Mouse (Mus musculus) lung, postnatal 10 days (tissue): ENCODE results near the gene Ube2v1.

Source experiments
- DNase-seq: peaks from one replicate; pipeline ENCODE4 v3.0.0; 2021

Ube2v1 gene

DNA sequence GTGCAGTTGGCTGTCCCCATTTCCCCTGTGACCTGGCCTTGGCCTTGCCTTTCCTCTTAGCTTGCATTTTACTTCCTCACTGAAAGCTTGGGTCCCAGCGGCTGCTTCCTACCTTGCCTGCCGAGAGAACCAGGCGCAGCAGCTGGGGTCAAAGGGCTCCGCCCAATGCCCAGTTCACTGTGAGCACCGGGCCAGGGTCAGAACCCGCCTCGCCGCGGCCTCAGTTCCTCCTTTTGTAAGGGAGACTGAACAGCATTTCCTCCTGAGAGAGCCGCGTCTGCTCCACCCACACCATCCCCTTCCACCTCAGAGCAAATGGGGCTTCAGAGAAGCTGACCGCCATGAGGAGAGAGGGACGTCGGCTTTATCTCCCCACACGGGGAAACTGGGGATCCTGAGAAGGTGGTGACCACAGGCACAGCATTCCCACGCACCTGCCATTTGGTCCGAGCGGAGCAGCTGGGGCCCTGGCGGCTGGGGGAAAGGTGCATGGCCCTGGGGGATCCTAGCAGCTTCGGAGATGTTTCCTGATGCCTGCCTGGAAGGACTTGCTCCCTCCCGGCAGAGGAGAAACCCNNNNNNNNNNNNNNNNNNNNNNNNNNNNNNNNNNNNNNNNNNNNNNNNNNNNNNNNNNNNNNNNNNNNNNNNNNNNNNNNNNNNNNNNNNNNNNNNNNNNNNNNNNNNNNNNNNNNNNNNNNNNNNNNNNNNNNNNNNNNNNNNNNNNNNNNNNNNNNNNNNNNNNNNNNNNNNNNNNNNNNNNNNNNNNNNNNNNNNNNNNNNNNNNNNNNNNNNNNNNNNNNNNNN lies 42.9 kb downstream of the Ube2v1 start:
- peak; percentile 80 for DNase-seq

DNA sequence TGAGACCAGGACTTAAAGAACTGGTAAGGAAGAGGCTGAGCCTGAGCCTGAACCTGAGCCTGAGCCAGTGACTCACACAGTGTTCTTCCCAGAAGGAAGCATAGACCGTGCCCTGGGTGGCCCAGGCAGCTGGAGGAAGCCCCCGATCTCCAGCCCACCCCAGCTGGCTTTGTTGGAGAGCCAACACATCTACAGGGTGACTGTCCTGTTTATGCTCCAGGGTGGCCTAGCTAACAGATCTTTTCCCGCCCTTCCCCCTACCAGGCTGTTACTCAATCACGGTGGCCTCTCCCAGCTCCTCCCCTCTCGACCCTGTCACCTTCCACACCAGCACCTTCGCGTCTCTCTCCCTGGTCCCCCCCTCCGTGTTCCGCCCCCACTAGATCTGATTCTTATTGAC lies 44.9 kb downstream of the Ube2v1 start:
- DNase-seq, result peak; percentile 86

DNA sequence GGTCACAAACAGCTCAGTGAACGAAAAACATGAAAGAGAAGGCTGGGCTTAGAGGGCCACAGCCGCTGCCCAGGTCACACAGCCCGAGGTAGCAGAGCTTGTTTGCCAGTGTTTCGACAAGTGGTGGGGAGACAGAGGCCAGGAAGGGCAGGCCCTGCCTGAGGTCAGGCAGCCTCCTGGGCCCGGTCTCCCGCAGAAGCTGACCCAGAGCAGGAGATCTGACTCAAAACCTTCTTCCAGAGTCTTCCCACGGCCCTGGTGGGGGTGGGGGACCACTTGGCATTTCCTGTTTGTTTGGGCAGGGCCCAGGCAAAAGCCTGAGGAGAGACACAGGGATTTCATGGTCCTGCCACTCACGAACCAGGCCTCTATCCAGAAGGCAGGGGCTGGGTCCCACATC lies 45.9 kb downstream of the Ube2v1 start:
- peak; percentile 92 for DNase-seq

DNA sequence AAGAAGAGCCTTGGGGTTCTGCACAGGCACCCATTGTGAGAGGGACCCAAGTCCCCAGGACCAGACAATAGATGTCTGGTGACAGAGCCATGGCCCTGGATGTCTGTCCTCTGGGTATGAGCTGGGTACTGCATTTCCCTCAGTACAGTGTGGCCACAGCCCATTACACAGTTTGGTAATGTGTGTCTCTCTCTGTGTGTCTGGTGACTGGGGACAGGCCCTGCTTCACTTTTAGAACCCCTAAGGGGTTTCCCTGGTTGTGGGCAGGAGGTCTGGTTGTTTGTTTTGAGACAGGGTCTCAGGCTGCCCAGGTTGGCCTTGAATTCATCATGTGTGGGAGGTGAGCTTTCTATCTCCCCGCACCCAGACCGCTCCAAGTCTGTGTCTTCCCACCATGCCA lies 46.6 kb downstream of the Ube2v1 start:
- DNase-seq, result no peak

DNA sequence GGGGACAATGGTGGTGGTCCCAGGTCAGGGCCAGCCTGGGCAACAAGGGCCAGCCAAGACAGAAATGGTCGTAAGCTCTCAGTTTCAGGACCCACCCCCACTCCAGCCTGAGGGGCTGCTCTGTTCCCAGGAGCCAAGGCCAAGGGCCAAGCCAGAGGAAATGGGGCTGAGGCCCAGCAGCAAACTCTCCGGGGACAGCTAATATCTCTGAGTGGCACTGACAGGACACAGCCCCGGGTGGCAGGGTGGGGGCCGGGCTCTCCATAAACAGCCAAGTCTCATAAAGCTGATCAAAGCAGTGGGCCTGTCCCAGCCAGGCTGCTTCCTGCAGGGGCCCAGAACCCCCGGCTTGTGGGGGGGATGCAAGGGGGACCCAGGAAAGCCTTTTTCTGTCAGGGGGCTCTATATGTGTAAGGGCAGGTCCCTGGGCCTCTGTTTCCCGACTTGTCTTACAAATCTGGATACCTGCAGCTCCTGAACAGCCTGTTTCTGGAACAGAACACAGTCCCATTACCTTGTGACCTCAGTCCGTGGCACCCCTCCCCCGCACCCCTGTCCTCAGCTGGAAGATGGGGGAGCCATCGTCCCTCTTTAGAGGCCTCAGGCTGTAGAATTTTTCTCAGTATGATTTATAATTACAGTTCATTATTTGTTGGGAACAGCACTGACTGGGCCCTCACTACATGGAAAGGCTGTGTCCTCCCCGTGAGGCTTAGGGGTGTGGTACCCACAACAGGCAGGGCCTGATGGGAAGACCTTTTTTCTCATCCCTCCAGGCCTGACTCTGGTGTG lies 48.5 kb downstream of the Ube2v1 start:
- peak; percentile 89 for DNase-seq

DNA sequence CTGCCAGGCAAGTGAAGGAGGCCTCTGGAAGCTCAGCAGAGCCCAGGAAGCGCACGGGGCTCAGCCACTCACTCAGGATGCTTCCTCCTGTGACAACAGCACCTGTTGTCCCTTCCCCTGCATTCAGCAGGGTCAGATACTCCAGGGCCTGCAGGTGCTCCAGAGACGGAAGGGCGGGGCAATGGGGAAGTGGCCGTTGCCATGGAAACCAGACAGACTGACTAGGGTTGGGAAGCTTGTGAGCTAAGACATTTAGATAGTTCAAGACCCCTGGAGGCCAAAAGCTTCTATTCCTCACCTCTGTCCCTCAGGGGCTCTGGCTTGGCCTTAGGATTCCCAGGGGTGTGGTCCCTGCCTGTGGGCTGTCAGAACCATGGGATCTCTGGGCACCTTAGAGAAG lies 53.4 kb downstream of the Ube2v1 start:
- no peak for DNase-seq

DNA sequence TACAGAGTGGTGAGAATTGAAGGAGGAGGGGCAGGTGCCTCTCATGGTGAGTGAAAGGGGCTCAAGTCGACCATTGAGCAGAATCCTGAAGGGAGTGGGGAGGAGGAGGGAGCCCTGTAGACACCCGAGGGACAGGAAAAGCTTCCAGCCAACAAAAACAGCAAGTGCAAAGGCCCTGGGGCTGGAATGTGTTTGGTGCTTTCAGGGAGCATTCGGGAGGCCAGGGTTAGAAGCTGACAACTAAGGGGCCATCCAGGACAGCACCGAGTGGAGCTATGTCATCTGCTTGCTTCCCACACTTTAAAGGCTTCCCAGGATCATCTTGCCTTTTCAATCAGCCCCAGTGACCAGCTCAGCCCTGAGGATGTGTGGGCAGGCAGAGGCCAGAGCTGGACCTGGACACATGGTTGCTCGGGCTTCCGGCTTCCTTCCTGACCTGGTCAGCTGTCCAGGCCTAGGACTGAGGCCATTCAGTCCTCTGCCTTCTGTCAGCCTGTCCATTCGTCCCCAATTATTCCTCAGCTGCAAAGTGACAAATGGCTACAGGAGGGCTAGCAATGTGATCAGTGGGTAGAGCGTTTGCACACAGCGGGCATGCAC lies 54.6 kb downstream of the Ube2v1 start:
- DNase-seq, result no peak

DNA sequence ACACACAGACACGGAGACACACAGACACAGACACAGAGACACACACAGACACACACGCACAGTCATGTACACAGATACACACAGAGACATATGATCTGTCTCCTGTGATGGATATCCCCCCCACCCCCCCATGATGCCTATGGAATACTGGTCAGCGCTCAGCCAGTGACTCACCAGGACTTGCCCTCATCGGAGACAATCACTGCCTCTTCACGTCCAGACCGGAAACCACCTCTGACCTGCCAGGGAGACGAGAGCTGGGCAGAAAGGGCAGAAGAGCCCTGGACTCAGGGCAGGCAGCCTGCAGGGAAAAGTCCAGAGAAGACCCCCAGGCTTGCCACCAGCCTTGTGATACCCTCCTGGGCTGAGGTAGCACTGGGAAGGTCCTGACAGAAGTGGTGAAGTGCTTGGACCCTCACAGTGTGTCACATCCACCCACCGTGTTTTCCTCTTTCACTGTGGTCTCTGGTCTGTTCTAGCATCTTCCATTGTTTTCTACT lies 55.7 kb downstream of the Ube2v1 start:
- DNase-seq, result no peak

DNA sequence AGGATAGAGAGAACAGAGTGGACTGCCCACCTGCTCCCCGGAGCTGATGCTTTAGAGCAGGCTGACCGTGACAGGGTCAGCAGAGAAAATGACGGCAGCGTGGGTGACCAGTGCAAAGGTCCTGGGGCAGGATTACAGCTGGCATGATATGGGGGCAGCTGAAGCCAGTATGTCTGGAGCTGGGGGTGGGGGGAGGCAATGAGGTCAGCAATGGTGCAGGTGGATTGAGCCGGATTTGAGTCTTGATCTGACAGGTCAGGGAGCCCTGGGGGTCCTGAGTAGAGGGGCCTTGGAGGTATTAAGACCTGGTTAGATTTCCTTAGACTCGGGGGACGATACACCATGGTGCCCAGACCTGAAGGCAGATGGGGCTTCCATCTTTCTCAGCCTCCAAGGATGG lies 56.3 kb downstream of the Ube2v1 start:
- no peak for DNase-seq

DNA sequence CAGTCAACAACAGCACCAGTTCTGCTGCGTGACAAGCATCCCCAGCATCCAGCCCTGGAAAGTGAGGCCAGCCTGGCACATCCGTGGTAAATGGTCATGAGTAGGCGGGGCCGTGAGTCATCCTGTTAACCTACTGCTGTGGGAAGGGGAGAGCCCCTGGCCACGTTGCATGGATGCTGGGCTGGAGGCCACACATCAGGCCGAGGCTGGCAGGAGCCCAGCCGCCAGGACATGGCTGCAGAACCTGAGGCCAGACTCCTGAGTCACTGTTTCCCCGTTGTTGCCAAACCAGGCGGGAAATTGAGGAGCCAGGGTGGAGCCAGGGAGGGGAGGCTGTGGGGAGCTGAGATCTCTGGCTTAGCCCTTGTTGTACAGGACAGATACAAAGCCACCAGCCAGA lies 57.1 kb downstream of the Ube2v1 start:
- DNase-seq, result peak; percentile 67

DNA sequence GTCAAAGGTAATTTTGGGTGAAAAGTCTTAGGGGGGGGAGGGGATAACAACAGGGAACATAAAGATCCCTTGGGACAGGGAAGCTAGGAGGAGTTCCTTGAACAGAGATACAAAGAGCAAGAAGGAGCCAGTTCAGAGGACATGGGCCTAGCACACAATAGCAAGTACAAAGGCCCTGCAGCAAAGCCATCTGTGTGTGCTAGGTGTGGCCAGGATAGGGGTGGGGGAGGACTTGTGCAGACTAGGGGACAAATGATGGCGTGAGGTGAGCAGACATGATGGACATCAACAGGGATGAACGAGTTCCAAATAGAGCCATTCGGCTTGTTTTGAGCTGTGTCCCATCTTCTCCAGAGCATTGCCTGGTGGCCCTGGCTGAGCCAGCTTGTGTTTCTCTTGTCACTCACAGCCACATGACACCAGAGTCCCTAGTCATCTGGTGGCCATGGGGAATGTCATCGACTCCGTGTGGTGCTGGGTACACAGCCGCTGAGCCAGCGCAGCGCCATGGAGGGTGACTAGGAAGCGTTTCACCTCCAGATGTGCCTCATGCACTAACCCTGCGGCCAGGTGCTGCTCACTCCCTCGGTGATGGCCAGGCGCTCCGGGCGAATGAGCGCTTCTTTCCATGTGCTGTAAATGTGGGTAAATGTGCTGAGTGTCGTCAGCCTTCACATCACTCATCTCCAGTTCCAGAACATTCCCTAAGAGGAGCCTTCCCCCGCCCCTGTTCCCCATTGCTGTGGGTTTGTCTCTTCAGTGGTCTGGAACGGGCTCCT lies 60.3 kb downstream of the Ube2v1 start:
- DNase-seq, result no peak

DNA sequence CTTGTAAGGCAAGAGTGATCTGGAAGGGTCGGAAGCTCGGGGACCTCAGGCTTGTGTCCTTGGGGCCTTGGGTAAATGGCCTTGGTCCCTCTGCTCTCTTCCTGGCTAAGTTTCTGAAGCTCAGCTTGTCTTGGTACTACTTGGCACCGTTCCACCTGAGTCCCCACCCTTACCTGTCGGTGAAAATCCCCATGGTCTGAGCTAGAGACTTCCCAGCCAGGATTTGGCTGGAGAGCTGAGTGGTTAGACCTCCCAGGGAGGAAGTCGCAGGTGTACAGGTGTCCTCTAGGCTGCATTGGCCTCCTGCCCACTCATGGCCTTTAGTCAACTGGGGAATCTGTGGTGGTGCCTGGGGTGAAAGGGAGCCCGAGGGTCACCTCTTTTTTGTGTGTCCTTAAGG lies 61.1 kb downstream of the Ube2v1 start:
- no peak for DNase-seq

DNA sequence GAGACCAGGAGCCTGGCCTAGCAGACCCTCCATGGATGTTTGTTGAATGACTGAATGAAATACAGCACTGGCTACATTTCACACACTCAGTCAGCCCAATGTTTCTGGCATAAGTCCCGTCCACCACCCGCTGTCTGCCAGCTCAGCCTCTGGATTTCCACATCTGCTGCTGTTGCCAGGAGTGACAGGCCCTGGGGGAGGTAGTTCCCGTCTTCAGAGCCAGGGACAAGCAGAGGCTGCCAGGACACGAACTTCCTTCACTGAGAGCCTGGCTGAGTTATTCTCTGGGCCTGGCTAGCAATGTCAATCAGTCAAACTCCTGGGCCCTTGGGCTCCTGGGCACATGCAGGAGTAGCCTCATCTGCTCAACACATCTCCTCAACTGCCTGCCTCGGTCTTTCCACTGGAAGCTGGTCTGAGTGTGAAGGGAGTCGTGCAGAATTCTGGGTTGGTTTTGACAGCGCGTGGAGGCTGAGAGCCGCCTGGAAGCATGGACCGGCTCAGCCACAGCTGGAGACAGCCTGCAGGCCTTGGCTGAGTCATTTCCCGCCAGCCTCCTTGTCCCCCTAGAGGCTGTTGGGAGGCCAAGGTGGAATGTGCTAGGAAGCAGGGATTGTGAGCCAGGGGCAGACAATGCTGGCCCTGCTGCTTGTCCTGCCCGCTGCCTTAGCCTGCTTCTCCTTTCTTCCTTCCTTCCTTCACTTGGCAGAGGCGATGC lies 61.8 kb downstream of the Ube2v1 start:
- DNase-seq, result peak; percentile 90

DNA sequence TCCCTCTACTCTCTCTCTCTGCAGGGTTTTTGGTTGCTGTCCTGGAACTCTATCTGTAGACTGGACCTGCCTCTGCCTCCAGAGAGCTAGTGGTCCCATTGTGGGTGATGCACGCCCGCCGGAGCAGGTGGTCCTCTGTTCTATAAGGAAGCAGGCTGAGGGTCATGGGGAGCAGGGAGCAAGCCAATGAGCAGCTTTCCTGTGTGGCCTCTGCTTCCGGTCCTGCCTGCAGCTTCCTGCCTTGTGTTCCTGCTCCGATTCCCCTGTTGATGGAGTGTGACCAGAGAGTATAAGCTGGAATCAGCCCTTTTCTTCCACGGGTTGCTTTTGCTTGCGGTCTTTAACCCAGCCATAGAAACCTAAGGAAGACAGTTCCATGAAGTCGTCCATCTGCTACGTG lies 63.8 kb downstream of the Ube2v1 start:
- no peak for DNase-seq

DNA sequence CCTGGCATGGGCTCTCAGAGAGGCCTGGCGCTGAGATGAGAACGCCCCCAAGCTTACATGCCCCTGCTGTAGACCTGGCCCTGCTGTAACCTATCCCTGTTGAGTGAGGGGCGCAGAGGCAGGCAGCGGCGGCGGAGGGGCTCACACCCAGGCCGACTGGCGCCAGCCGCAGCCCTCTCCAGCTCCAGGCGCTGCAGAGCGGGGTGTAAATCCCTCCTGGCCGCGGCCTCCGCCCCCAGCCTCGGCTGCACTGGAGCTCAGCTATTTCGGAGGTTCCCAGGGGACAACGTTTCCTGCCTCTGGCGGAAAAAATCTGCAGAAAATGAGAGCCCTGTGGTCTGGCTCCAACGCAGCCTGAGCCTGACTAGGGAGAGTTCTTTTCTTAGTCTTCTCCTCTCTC lies 66.2 kb downstream of the Ube2v1 start:
- peak; percentile 69 for DNase-seq

DNA sequence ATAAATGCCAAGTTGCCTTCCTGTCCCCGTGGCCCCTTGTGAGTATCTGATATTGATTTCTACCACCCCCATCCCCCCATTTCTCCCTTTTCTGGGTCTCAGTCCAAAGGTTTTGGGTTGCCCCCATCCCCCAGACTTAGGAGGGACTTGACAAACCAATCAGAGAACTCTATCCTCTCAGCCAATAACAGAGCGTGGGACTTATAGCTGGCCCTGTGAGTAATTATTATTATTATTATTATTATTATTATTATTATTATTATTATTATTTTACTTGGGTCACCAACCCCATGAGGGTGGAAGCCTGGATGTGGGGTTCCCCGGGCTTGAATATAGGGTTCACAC lies 66.6 kb downstream of the Ube2v1 start:
- DNase-seq, result no peak

DNA sequence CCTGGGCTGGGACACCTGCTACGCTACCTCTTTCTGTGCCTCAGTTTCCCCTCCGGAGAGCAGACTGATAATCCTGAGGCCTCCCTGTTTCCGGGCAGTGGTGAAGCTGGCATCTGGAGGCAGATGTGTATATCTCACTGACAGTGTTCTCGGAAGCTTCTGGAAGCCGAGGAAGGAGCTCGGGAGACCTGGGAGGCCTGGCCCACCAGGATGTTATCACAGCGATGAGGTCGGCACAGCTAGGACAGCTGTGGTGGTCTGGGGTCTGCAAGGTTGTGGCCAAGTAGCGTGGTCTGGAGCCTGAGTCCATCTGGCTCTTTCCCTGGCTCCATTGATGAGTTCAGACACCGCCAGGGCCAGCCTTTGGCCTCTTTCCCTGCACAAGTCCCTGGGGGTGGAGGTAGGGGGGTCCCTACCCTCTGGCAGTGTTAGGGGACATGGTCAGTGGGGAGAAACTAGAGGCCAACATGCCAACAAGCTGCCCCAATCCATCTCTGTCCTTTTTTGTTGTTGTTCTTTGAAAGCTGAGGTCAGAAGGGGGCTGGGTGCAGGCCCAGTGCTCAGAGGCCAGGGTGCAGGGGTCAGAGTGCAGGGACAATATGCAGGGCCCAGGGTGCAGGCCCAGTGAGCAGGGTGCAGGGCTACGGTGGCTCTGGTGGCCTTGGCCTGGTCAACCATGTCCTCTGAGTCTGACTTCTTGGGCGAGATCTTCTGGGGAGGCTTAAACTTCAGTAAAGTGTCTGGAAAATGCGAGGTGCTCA lies 67.2 kb downstream of the Ube2v1 start:
- no peak for DNase-seq

DNA sequence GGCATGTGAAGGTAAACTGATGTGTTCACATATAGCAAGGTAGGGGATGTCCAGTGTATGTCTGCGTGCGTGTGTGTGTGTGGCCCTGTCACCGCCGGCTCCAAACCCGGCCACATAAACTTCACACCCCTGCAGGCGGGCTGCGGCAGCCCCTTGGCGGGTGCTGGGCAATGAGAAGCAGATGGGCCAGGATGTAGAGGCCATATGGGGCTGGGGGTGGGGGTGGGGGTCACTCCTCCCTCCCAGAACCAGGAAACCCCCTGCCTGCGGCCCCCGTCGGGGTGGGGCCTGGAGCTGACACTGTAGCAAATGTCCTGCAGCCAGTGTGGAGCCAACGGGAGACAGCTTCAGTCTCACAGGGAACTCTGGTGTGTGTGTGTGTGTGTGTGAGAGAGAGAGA lies 68.2 kb downstream of the Ube2v1 start:
- peak; percentile 41 for DNase-seq

DNA sequence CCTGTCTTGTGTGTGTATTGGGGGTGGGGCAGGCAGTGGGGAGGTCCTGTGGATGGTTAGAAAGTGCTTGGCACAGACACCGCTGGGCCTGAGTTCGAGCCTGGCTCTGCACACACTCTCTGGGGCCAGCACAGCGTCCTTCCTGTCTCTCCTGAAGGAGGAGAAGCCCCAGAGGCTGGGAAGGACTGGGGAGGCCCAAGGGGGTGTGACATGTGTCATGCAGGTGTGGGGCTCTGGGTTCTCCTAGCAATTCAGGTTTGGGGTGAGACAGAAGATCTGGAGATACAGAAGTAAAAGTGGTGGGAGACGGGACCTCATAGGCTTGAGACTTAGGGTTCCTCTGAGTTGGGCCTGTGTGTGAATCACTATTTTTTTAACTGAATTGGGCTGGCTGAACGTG lies 68.9 kb downstream of the Ube2v1 start:
- DNase-seq, result no peak

DNA sequence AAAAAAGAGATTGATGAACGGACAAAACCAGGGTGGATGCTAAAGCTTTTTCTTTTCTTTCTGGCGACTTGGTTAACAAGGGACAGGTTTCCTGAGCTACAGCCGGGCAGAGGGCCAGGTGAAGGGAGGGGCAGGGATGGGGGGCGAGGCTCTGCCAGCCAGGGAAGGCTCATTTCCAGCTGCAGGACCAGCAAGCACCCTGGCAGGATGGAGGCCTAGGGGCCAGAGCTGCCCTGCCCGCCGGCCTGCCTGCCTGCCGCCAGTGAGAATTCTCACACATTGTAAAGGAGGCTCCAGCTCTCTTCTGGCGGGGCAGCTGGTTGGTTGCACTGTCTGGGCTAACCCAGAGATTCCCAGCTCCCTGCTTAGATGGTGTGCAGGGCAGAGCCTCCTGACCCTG lies 69.8 kb downstream of the Ube2v1 start:
- peak; percentile 59 for DNase-seq

DNA sequence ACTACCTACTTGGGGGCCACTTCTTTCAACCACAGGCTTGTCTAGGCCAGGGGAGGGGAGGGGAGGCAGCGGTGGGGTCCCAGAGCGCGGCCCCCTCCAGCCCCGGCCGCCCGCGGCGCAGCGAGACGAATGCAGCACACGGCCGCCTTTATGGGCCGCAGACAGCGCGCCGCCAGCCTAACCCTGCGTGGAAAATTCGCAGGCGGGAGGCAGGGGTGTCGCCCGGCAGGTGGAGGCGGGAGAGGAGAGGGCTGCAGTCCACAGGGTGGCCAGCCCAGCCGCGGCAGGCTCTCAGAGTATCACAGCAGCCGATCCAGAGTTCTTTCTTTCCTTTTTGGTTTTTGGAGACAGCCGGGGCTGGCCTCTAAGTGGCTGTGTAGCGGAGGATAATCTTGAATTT lies 72.5 kb downstream of the Ube2v1 start:
- DNase-seq, result no peak
